Mouse (Mus musculus) kidney, postnatal 14 days (tissue): ENCODE measurements around the gene A630073D07Rik.
"Not testable (repeated sequence)": the region's sequence is repeated elsewhere in the genome, so short reads cannot be mapped to it uniquely, and the experiment has no call there.

Source experiments
- DNase-seq: peaks from one replicate; pipeline ENCODE4 v3.0.0; 2022; ENCODE audit warnings: mixed read lengths

The A630073D07Rik gene

DNA sequence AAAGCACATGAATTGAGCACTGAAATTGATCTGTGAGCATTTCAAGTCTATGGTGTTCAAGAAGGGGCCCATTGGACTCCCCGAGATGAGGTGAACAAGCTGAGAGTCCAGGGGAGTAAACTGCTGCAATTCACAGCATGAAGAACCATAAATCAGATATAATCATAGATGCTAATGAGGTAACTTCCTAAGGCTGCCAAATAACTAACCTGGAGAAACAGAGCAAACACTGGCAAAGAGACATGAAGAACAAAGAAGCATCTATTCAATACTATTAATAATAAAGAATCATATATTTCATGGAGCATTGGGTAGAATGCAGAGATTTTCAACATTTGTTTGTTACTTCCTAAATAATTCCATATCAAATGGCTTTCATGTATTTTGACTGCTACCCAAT, at the start of gene A630073D07Rik:
A630073D07Rik (minus strand) TSS at position 101 of the 400 bp plus-strand sequence.
- DNase-seq, result no peak

DNA sequence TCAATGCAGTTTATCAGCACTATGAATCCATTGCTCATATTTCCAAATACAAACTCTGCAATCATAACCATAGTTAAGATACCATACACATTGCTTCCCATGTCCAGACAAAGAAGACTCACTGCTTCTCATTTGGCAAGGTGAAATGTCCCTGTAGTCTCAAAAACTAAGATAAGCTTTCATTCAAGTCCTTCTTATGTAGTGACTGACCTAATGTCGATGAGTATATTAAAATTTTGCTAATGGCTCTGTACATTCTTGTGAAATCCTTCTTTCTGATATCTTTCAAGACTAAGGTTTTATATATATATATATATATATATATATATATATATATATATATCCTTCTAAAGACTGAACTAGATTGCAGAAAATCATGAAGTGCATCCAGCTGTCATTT, 49.6 kb upstream of the A630073D07Rik start, which contains the start of gene Tas2r121:
Tas2r121 (minus strand) TSS at position 101 of the 400 bp plus-strand sequence.
- DNase-seq, result no peak

DNA sequence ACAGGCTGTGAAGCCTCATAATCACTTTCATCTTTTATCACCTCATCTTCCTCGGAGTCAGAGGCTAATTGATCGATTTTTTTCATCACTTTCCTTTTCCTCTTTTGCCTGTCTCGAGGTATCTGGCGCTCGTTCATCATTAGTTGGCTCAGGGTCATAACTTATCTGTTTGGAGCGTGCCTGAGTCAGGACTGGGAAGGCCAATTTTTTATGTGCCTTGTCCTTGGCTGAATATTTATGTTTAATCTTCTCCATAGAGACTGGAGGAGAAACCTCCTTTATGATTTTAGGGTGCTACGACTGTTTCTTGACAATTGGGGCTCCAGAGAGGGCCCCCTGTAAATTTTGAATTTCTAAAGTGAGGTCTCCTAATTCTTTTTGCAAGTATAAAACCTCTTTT, 40.3 kb upstream of the A630073D07Rik start:
- DNase-seq, result not testable (repeated sequence)

DNA sequence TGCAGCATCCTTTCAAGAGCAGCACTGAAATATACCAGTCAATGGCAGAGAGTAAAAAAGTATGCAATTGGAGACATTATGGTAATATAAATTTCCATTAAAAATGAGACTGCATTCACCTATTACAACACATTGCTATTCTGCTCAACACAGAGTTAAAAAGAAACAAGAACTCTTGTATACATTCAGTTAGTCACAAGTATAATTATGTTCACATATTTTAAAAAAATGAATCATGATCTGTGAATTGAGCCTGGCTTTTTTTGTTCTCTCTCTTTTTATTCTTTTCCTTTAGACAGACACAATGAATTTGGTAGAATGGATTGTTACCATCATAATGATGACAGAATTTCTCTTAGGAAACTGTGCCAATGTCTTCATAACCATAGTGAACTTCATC, 5.3 kb upstream of the A630073D07Rik start, which contains the start of gene Tas2r120:
Tas2r120 (plus strand) TSS at position 301 of the 400 bp plus-strand sequence.
- no peak for DNase-seq

DNA sequence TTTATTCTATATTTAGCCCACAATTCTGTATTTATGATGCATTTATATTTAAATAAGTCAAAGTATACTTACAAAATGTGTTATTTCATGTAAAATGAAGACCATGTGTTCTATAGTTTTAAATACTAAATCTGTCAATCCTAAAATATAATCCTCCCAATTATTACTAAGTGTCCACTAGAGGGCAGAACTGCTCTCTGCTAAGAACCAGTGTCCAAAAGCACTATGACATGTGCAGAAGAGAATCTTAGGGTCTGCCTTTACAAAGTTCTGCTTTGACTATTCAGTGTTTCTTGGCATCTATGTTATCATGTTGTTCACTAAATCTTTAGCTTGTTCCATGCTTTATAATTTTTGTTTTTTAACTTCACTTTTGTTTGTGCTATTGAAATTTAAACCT, 1.9 kb downstream of the A630073D07Rik start:
- DNase-seq, result no peak

DNA sequence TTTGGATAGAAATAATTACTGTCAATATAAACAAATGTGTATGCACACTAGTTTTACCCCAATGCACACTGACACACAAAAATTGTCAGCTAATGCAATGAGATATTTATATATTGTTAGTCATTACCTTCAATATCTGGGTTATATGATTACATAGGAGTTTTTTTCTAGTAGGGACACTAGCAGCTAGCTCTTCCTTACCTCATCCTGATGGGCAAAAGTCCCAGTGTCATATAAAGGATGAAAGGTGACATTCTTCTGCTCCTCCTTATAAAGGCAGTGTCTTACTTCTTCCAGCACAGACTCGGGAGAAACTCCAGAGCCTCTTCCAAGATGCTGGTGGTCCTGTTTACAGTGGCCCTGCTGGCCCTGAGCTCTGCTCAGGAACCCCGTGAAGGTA, 55.7 kb downstream of the A630073D07Rik start, which contains the start of gene Prp2:
Prp2 (plus strand) TSS at position 301 of the 400 bp plus-strand sequence.
- DNase-seq, result not testable (repeated sequence)
